Mouse (Mus musculus) stomach, postnatal 0 days (tissue): ENCODE data around the gene Cdc42ep4.

Experiments
- CTCF ChIP-seq: IDR thresholded peaks from 2 replicates; pipeline ENCODE4 v1.5.1; 2016; ENCODE audit warnings: antibody characterized with exemption, low read depth, mild to moderate bottlenecking, moderate library complexity
- EP300 ChIP-seq: optimal IDR thresholded peaks from 2 replicates; pipeline ENCODE3; 2016; ENCODE audit warnings: antibody characterized with exemption

DNA sequence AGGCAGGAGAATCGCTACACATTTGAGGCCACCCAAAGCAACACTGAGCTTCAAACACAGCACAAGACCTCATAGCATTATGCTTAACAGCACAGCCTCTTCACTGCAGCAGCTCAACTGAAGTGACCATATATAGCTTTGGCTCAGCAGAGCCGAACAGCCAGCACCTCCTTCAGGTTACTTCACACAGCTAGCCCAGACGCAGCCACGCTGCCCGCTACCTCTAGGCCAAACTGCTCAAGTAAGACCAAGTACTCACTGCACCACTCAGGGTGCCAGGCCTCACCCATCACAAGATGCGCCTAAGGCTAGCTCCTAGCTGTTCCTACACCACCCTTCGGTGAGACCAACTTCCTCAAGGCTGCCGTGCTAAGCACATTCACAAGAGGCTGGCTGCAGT is 73.3 kb downstream of the Cdc42ep4 start:
- TF ChIP-seq CTCF (peak; percentile 39), EP300 (no peak)
